Comparison of ENCODE assay signal across 22 mouse cellular contexts in the genomic region with DNA sequence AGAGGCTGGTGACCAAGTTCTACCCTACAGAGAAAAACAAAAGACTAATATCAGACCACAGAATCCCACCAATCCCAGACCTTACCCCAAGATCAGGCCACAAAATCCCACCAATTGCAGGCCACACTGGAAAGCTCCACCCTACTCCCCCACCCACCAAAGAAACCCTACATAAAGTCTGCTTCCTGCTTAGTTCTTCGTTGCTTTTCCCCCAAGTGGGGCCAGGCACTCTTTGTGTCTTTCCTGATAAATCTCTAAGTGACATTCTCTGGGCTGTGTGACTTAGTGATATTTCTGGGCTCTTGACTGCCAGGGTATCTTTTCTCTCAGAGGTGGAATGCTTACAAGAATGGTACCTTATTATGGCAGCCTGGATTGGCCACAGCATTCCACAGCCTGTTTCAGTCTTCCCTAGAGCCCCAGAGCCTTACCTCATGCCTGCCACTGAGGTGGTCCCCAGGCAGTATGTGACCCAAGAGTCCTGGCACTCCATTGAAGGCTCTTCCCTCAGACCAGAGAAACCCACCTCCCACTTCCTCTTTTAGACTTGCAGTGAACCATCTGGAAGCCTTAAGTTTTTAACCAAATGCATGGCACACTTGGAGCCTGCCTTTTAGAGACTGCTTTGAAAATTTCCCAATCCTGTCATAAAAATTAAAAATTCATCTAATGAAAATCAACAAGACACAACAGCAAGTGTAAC.
A peak's percentile ranks its signal among the peaks of the same experiment; 100 is the strongest.
DNase-seq lines count a peak whose midpoint lies in the region; ATAC-seq and TF ChIP-seq lines count a peak whose summit lies in the region.
"Had no signal": no experiment of that assay in that cellular context is flagged by ENCODE, and none has a peak within 500 bp of the region (broad histone marks: within the 10 kb centered on the region; RNA-seq: fewer than 3 reads in every experiment).

No protein-coding gene starts in this region.

- TF ChIP-seq CTCF in liver, embryonic 14.5 days (IDR thresholded peaks at IDR 0.05; ENCODE audit: low read depth): no peak
- no peak for TF ChIP-seq CTCF in lung, postnatal 0 days (IDR thresholded peaks at IDR 0.05)

- no peak for DNase-seq in forebrain, embryonic 10.5 days (ENCODE audit: extremely low spot score, low spot score)
- DNase-seq in forebrain, embryonic 11.5 days (ENCODE audit: low spot score): no peak
- DNase-seq in A20 (ENCODE audit: low read depth, low spot score) (peak; percentile 39), ZHBTc4 (ENCODE audit: low read depth, low spot score) (peak; percentile 34)
- no peak for DNase-seq in liver, embryonic 14.5 days (ENCODE audit: low read depth in 3 of 3, low spot score in 3 of 3)
- no peak for DNase-seq in gastrocnemius, adult 8-10 months (ENCODE audit: low spot score in 2 of 2)
- no peak for DNase-seq in lung, postnatal 0 days (ENCODE audit: low spot score)
- DNase-seq: adrenal gland, postnatal 14 days; cerebellum, adult 11-12 months; cerebellum, adult 9-10 months; cerebellum, postnatal 25 days; gastrocnemius, adult 2 months; gastrocnemius, postnatal 36 days; heart, adult 18-20 months; heart, postnatal 14 days had no signal

- peaks cover 19% of the 10 kb centered on the region for H3K4me1 ChIP-seq in forebrain, embryonic 10.5 days
- peaks cover 10% of the 10 kb centered on the region for H3K4me1 ChIP-seq in forebrain, embryonic 11.5 days (replicated peaks; ENCODE audit: control insufficient read depth, insufficient read depth, low read length)
- H3K4me1 ChIP-seq in liver, embryonic 14.5 days (replicated peaks; ENCODE audit: control insufficient read depth in 2 of 2, insufficient read depth in 2 of 2, low read length in 1 of 2): peaks cover 0 to 14% of the 10 kb centered on the region in 2 experiments; a peak in 2 of 4 replicates
- H3K4me1 ChIP-seq in heart, embryonic 12.5 days (replicated peaks): peaks cover 22% of the 10 kb centered on the region
- H3K4me1 ChIP-seq in lung, postnatal 0 days (ENCODE audit: insufficient read depth, low read depth, low read length): no peaks in the 10 kb centered on the region

- H3K27ac ChIP-seq in forebrain, embryonic 10.5 days: peak overlapping the region; percentile 12; the same call in 1 of the 2 replicates
- no peak overlapping the region for H3K27ac ChIP-seq in forebrain, embryonic 11.5 days (ENCODE audit: low read depth, low read length)
- no peak overlapping the region for H3K27ac ChIP-seq in liver, embryonic 14.5 days
- no peak overlapping the region for H3K27ac ChIP-seq in heart, embryonic 12.5 days (ENCODE audit: poor library complexity, severe bottlenecking)
- no peak overlapping the region for H3K27ac ChIP-seq in lung, postnatal 0 days (ENCODE audit: low read length)
- H3K27ac ChIP-seq: embryonic facial prominence, embryonic 13.5 days; gastrocnemius, adult 2 months; heart, embryonic 10.5 days; heart, embryonic 15.5 days; hindbrain, embryonic 13.5 days; hindbrain, postnatal 0 days had no signal

- H3K9ac ChIP-seq in forebrain, embryonic 11.5 days (ENCODE audit: low read length): no peak overlapping the region
- H3K9ac ChIP-seq in liver, embryonic 14.5 days (replicated peaks): no peak overlapping the region
- no peak overlapping the region for H3K9ac ChIP-seq in heart, embryonic 12.5 days
- no peak overlapping the region for H3K9ac ChIP-seq in lung, postnatal 0 days (replicated peaks; ENCODE audit: low read depth)
- H3K9ac ChIP-seq: embryonic facial prominence, embryonic 13.5 days; heart, embryonic 15.5 days; hindbrain, embryonic 13.5 days had no signal

- TF ChIP-seq EP300 in liver, embryonic 14.5 days (IDR thresholded peaks at IDR 0.05; ENCODE audit: low read depth): no peak
- TF ChIP-seq EP300 in lung, postnatal 0 days (IDR thresholded peaks at IDR 0.05): no peak

- H3K4me2 ChIP-seq in forebrain, embryonic 11.5 days (ENCODE audit: low read depth, low read length, severe bottlenecking): no peak overlapping the region
- H3K4me2 ChIP-seq in liver, embryonic 14.5 days (ENCODE audit: low read depth): no peak overlapping the region
- H3K4me2 ChIP-seq in heart, embryonic 12.5 days: no peak overlapping the region
- no peak overlapping the region for H3K4me2 ChIP-seq in lung, postnatal 0 days (replicated peaks; ENCODE audit: low read depth, low read length)
- H3K4me2 ChIP-seq: embryonic facial prominence, embryonic 13.5 days; heart, embryonic 15.5 days; hindbrain, embryonic 13.5 days had no signal

- H3K27me3 ChIP-seq in forebrain, embryonic 10.5 days (ENCODE audit: poor library complexity, severe bottlenecking): peaks cover 13% of the 10 kb centered on the region
- no peaks in the 10 kb centered on the region for H3K27me3 ChIP-seq in forebrain, embryonic 11.5 days (ENCODE audit: control insufficient read depth, insufficient read depth, low read length)
- H3K27me3 ChIP-seq in liver, embryonic 14.5 days (ENCODE audit: control insufficient read depth, insufficient read depth, low read length): no peaks in the 10 kb centered on the region
- H3K27me3 ChIP-seq in heart, embryonic 12.5 days (replicated peaks): no peaks in the 10 kb centered on the region
- H3K27me3 ChIP-seq in lung, postnatal 0 days (replicated peaks; ENCODE audit: insufficient read depth, low read length): no peaks in the 10 kb centered on the region
- H3K27me3 ChIP-seq: heart, embryonic 15.5 days had no signal

- ATAC-seq in forebrain, embryonic 11.5 days (replicated peaks; ENCODE audit: low FRiP score): no peak
- ATAC-seq in liver, embryonic 14.5 days (ENCODE audit: insufficient read depth): peak; percentile 15; the same call in 1 of the 2 replicates
- ATAC-seq in heart, embryonic 12.5 days (ENCODE audit: insufficient number of reproducible peaks, low FRiP score): no peak
- no peak for ATAC-seq in lung, postnatal 0 days
- ATAC-seq: forebrain, embryonic 14.5 days; hindbrain, postnatal 0 days had no signal

- 53% methylated on average over 1 of the region's 1 CpGs for WGBS in forebrain, embryonic 10.5 days
- WGBS in forebrain, embryonic 11.5 days: 70% methylated on average over 1 of the region's 1 CpGs
- 7% methylated on average over 1 of the region's 1 CpGs for WGBS in liver, embryonic 14.5 days (ENCODE audit: insufficient replicate concordance)
- 15% methylated on average over 1 of the region's 1 CpGs for WGBS in heart, embryonic 12.5 days
- WGBS in lung, postnatal 0 days: 12% methylated on average over 1 of the region's 1 CpGs

- H3K36me3 ChIP-seq in forebrain, embryonic 10.5 days (replicated peaks): no peaks in the 10 kb centered on the region
- no peaks in the 10 kb centered on the region for H3K36me3 ChIP-seq in forebrain, embryonic 11.5 days (ENCODE audit: control insufficient read depth, insufficient read depth, low read length)
- no peaks in the 10 kb centered on the region for H3K36me3 ChIP-seq in liver, embryonic 14.5 days (replicated peaks; ENCODE audit: control insufficient read depth, insufficient read depth, low read depth)
- H3K36me3 ChIP-seq in heart, embryonic 12.5 days: no peaks in the 10 kb centered on the region
- H3K36me3 ChIP-seq in lung, postnatal 0 days (ENCODE audit: insufficient read depth, low read length): no peaks in the 10 kb centered on the region
- H3K36me3 ChIP-seq: embryonic facial prominence, embryonic 13.5 days; heart, embryonic 10.5 days; heart, embryonic 15.5 days; hindbrain, embryonic 13.5 days had no signal

- no peaks in the 10 kb centered on the region for H3K9me3 ChIP-seq in forebrain, embryonic 10.5 days
- no peaks in the 10 kb centered on the region for H3K9me3 ChIP-seq in forebrain, embryonic 11.5 days (ENCODE audit: control insufficient read depth, low read length)
- no peaks in the 10 kb centered on the region for H3K9me3 ChIP-seq in liver, embryonic 14.5 days (ENCODE audit: control insufficient read depth, low read length)
- H3K9me3 ChIP-seq in heart, embryonic 12.5 days (replicated peaks): no peaks in the 10 kb centered on the region
- no peaks in the 10 kb centered on the region for H3K9me3 ChIP-seq in lung, postnatal 0 days (ENCODE audit: low read length)
- H3K9me3 ChIP-seq: embryonic facial prominence, embryonic 13.5 days; heart, embryonic 10.5 days; heart, embryonic 15.5 days; hindbrain, embryonic 13.5 days had no signal

- no peak overlapping the region for H3K4me3 ChIP-seq in forebrain, embryonic 10.5 days
- H3K4me3 ChIP-seq in forebrain, embryonic 11.5 days (ENCODE audit: low read depth, low read length): no peak overlapping the region
- H3K4me3 ChIP-seq in liver, embryonic 14.5 days (ENCODE audit: insufficient read depth in 1 of 2, low read depth in 2 of 2, low read length in 2 of 2): no peak overlapping the region
- no peak overlapping the region for H3K4me3 ChIP-seq in heart, embryonic 12.5 days
- no peak overlapping the region for H3K4me3 ChIP-seq in lung, postnatal 0 days (ENCODE audit: low read depth, low read length)
- H3K4me3 ChIP-seq: embryonic facial prominence, embryonic 13.5 days; gastrocnemius, adult 2 months; heart, embryonic 10.5 days; heart, embryonic 15.5 days; hindbrain, embryonic 13.5 days had no signal

Comparison
In these comparisons a context has a peak if more than half of its experiments do, and no peak if none do; other contexts are left out.
1. DNase-seq: peak in A20 (single experiment) and ZHBTc4 (single experiment); none in forebrain, embryonic 10.5 days (single experiment), forebrain, embryonic 11.5 days (single experiment), liver, embryonic 14.5 days (0 of 3), gastrocnemius, adult 8-10 months (0 of 2) and lung, postnatal 0 days (single experiment).